Mouse (Mus musculus) hindbrain, embryonic 12.5 days (tissue): Measurements from ENCODE around the gene Thbs3. TPM values are rescaled to one million over a fixed set of nuclear protein-coding genes. Genes with fewer than 3 reads are reported as not detected.
"Not testable (repeated sequence)": the region's sequence is repeated elsewhere in the genome, so short reads cannot be mapped to it uniquely, and the experiment has no call there.

Experiments
- ATAC-seq: fragments of 200-750 bp; cut with Nextera tagmentation; 2 replicates; pipeline ENCODE4 v1.8.0; 2017; ENCODE audit warnings: moderate TSS enrichment; ENCODE audit not compliant: low FRiP score
- H3K27ac ChIP-seq: fragments of 300-500 bp; sonication (generic); 2 replicates; pipeline ENCODE4 v1.5.1; 2016; ENCODE audit warnings: mild to moderate bottlenecking
- H3K27me3 ChIP-seq: fragments of 300-500 bp; sonication (generic); 2 replicates; pipeline ENCODE4 v1.6.1; 2016; ENCODE audit warnings: mild to moderate bottlenecking
- H3K36me3 ChIP-seq: fragments of 300-500 bp; sonication (generic); 2 replicates; pipeline ENCODE4 v1.6.1; 2016; ENCODE audit warnings: mild to moderate bottlenecking
- H3K4me1 ChIP-seq: fragments of 300-500 bp; sonication (generic); 2 replicates; pipeline ENCODE4 v1.6.1; 2016
- H3K4me2 ChIP-seq: fragments of 300-500 bp; sonication (generic); replicated peaks from 2 replicates; pipeline ENCODE4 v1.6.1; 2016; ENCODE audit warnings: mild to moderate bottlenecking
- H3K4me3 ChIP-seq: fragments of 300-500 bp; sonication (generic); 2 replicates; pipeline ENCODE4 v1.5.1; 2016; ENCODE audit warnings: mild to moderate bottlenecking
- H3K9ac ChIP-seq: fragments of 300-500 bp; sonication (generic); 2 replicates; pipeline ENCODE4 v1.6.1; 2016; ENCODE audit warnings: mild to moderate bottlenecking, moderate library complexity
- H3K9me3 ChIP-seq: fragments of 300-500 bp; sonication (generic); replicated peaks from 2 replicates; pipeline ENCODE4 v1.6.1; 2016; ENCODE audit warnings: mild to moderate bottlenecking
- WGBS: fragments of 180-500 bp; shearing (Covaris S2); methylation state at CpG from one replicate; pipeline ENCODE4 v1.1.7; 2016; 5-methylcytosine and 5-hydroxymethylcytosine counted together
- polyA plus RNA-seq: library from polyadenylated mRNA; unstranded; fragments of >200 nt; fragmentation: Nextera tagmentation; extraction: Ambion mirVana; gene quantifications from 2 replicates; pipeline ENCODE4 v1.2.1, GENCODE M21; 2016

The Thbs3 gene
- polyA plus RNA-seq, 1 experiment from 2014 or later: 71.3 TPM

DNA sequence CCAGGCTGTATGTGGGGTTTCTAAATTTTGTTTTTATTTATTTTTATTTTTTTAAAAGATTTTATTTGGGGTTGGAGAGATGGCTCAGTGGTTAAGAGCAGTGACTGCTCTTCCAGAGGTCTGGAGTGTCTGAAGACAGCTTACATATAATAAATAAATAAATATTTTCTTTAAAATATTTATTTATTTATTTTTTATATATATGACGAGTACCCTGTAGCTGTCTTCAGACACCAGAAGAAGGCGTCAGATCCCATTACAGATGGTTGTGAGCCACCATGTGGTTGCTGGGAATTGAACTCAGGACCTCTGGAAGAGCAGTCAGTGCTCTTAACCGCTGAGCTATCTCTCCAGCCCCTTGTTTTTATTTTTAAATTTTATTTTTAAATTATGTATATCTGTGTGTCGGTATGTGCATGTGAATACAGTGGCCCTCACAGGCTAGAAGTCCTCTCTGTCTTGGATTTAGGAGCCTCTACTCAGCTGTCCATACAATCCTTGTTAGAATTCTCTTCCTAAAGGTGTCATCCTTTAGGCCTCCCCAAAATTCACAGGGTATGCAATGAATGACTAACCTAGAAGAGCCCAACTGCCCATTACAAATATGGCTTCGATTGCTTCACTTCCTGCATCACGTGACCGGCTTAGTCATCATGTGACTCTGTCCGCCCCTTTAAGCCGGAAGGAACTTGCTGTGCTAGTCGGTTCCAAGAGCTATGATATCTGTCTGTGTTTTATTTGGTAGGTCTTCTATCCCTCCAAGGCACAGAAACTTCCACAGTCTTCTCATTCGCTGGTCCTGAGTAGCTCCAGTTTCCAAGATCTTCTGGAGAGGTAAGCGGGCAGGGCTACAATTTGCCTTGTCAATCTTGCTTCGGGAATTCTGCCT is 12.5 kb upstream of the Thbs3 start, which contains the start of gene Gba:
Gene Gba (plus strand): TSS at position 676 of the 889 bp plus-strand sequence.
- H3K27me3 ChIP-seq: no peaks in the 10 kb centered on the region
- no peaks in the 10 kb centered on the region for H3K9me3 ChIP-seq
- H3K4me1 ChIP-seq: peaks cover 5% of the 10 kb centered on the region
- peak within 1 kb of the TSS; percentile 55 for H3K9ac ChIP-seq
- peak within 1 kb of the TSS; percentile 56 for H3K4me3 ChIP-seq
- no peak within 1 kb of the TSS for H3K27ac ChIP-seq
- H3K36me3 ChIP-seq: peaks cover 34% of the 10 kb centered on the region
- 27% methylated on average over 13 of the region's 13 CpGs for WGBS
- ATAC-seq: peak; percentile 85
- peak within 1 kb of the TSS; percentile 75 for H3K4me2 ChIP-seq

DNA sequence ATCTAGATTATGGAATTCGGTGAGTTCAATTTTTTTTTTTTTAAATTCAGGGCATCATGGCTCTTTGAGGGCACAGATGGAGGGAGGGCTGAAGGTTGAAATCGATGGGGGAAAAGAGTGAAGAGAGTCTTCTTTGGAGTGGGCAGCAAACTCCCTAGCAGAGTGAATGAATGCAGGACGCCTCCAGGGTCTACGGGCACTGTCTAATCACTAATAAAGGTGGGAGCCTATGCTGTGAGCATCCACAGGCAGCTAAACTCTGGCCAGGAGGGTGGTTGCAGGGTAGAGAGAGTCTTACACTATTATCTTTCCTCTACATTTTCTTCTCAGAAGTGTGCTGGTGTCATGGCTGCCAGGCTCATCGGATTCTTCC is 11.9 kb upstream of the Thbs3 start:
- H3K4me1 ChIP-seq: peaks cover 5% of the 10 kb centered on the region
- WGBS: 40% methylated on average over 5 of the region's 5 CpGs
- ATAC-seq: peak; percentile 49; the same call in 1 of the 2 replicates
- H3K27ac ChIP-seq: no peak overlapping the region
- H3K36me3 ChIP-seq: peaks cover 40% of the 10 kb centered on the region
- no peaks in the 10 kb centered on the region for H3K27me3 ChIP-seq
- H3K9ac ChIP-seq: peak overlapping the region; percentile 55
- H3K4me2 ChIP-seq: peak overlapping the region; percentile 75
- peak overlapping the region; percentile 56 for H3K4me3 ChIP-seq
- H3K9me3 ChIP-seq: no peaks in the 10 kb centered on the region

DNA sequence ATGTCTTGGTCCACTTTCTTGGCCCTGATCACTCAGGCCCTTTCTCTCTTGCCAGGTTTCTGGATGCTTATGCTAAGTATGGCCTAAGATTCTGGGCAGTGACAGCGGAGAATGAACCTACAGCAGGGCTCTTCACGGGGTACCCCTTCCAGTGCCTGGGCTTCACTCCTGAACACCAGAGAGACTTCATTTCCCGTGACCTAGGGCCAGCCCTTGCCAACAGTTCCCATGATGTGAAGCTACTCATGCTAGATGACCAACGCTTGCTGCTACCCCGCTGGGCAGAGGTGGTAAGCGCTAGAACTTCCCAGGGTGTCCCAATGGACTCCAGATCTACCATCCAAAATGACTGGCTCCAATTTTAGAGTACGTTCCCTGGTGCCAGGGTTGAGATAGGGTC is 8.9 kb upstream of the Thbs3 start:
- Histone ChIP-seq H3K4me3 (no peak overlapping the region), H3K36me3 (peaks cover 70% of the 10 kb centered on the region), H3K9ac (no peak overlapping the region), H3K27me3 (no peaks in the 10 kb centered on the region), H3K4me1 (peaks cover 5% of the 10 kb centered on the region), H3K4me2 (no peak overlapping the region), H3K27ac (no peak overlapping the region), H3K9me3 (no peaks in the 10 kb centered on the region)
- ATAC-seq: no peak
- 94% methylated on average over 7 of the region's 7 CpGs for WGBS

DNA sequence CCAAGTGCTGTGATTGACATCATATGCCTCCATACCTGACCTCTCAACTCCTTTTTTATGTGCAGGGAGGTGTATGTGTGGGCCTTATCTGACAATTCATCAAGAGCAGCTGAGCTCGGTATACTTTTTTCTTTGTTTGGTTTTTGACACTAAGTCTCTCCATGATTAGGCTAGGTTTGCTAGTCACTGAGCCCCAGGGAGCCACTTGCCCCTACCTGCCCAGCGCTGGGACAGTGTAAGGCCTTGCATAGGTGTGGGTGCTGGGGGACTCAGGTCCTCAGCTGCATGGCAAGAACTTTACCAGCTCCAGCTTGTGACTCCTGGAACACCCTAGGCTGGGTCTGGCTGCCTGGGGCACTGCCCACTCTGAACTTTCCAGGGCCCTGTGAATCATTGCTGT is 8.3 kb upstream of the Thbs3 start:
- peaks cover 70% of the 10 kb centered on the region for H3K36me3 ChIP-seq
- H3K9me3 ChIP-seq: no peaks in the 10 kb centered on the region
- 89% methylated on average over 2 of the region's 2 CpGs for WGBS
- peaks cover 5% of the 10 kb centered on the region for H3K4me1 ChIP-seq
- no peaks in the 10 kb centered on the region for H3K27me3 ChIP-seq
- no peak for ATAC-seq
- no peak overlapping the region for H3K27ac ChIP-seq
- no peak overlapping the region for H3K4me2 ChIP-seq
- H3K4me3 ChIP-seq: no peak overlapping the region
- H3K9ac ChIP-seq: no peak overlapping the region

DNA sequence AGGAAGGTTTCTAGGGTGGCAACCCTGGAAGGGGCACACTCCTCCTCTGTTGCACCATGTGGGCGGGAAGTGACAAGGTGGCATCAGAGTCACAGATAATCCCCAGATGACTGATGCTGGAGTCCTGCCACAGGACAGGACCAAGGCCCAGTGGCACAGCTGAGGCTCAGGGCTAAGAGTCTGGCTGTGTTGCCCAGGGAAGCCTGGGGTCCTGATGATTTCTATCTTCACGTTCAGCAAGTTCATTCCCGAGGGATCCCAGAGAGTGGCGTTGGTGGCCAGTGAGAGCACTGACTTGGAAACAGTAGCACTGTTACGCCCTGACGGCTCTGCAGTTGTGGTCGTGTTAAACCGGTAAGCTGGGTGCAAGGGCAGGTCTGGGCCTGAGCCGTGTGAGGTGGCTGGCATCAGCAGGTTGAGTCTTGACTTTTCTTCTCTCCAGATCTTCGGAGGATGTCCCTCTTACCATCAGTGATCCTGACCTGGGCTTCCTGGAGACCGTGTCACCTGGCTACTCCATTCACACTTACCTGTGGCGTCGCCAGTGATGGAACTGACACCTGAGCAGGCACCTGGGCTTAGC is 6.8 kb upstream of the Thbs3 start:
- Histone ChIP-seq H3K27me3 (no peaks in the 10 kb centered on the region), H3K4me3 (no peak overlapping the region), H3K4me1 (peaks cover 13% of the 10 kb centered on the region), H3K27ac (no peak overlapping the region), H3K36me3 (peaks cover 70% of the 10 kb centered on the region), H3K4me2 (no peak overlapping the region), H3K9ac (no peak overlapping the region), H3K9me3 (no peaks in the 10 kb centered on the region)
- WGBS: 91% methylated on average over 13 of the region's 13 CpGs
- ATAC-seq: no peak

DNA sequence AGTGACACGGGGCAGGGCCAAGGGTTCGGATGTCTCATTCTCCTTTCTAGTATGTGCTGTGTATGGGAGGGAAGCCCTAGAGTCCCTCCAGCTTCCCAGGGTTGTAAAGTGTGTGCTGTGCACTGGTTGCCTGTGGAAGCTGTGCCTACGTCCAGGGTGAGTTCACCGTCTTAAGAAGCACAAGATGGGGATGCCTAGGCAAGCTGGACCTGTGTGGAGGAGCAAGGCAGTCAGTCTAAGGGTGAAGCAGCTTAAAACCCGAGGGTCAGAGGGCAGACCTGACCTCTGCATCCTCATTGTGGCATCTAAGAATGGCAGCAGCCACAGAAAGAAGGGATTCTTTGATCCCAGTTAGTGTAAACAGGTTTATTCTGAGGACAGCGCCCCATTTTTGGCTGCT is 6.2 kb upstream of the Thbs3 start:
- Histone ChIP-seq H3K9ac (no peak overlapping the region), H3K27me3 (no peaks in the 10 kb centered on the region), H3K27ac (no peak overlapping the region), H3K4me3 (no peak overlapping the region), H3K9me3 (no peaks in the 10 kb centered on the region), H3K36me3 (peaks cover 70% of the 10 kb centered on the region), H3K4me1 (peaks cover 10% of the 10 kb centered on the region), H3K4me2 (no peak overlapping the region)
- 90% methylated on average over 6 of the region's 6 CpGs for WGBS
- ATAC-seq: no peak

DNA sequence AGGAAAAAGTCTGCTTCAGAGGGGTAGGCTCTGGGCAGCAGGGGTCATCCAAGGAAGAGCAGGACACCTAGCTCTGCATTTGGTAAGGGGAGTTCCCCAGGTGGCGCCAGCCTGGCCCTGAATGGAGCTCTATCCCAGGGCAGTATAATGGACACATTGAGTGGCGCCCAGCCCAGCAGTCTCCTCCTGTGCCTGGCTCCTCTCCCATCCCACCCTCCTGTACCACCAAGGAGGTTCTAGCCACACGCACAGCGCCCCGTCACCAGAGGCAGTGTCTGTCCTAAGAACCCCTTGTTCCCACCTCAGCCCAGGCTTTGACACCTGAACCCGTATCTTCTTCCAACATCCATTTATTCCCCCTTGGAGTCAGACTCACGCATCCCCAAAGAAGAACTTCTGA is 5.2 kb upstream of the Thbs3 start:
- H3K4me1 ChIP-seq: peaks cover 12% of the 10 kb centered on the region
- H3K9me3 ChIP-seq: no peaks in the 10 kb centered on the region
- no peak for ATAC-seq
- H3K9ac ChIP-seq: no peak overlapping the region
- no peak overlapping the region for H3K27ac ChIP-seq
- peaks cover 63% of the 10 kb centered on the region for H3K36me3 ChIP-seq
- H3K27me3 ChIP-seq: no peaks in the 10 kb centered on the region
- H3K4me3 ChIP-seq: no peak overlapping the region
- 93% methylated on average over 7 of the region's 7 CpGs for WGBS
- H3K4me2 ChIP-seq: no peak overlapping the region

DNA sequence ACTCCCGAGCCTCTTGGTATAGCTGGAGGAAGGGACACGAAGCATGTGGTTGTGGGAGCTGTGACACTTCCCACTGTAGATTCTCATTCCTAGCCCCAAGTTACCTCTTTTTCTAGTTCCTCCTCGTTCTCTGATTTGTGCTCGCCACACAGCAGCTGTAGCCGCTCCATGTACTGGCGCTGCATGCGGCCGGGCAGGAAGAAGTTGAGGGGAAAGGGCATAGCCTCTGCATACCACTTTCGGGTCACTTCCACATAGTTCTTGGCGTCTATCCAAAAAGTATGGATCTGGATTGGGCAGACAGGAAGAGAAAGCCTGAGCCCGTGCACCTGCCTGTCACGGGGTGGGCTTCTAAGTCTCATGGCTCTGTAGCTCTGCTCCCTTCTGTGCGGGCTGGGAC is 4.8 kb upstream of the Thbs3 start:
- Histone ChIP-seq H3K4me3 (no peak overlapping the region), H3K36me3 (peaks cover 59% of the 10 kb centered on the region), H3K27me3 (no peaks in the 10 kb centered on the region), H3K27ac (no peak overlapping the region), H3K9me3 (no peaks in the 10 kb centered on the region), H3K4me2 (no peak overlapping the region), H3K4me1 (peaks cover 16% of the 10 kb centered on the region), H3K9ac (no peak overlapping the region)
- ATAC-seq: no peak
- 88% methylated on average over 13 of the region's 13 CpGs for WGBS

DNA sequence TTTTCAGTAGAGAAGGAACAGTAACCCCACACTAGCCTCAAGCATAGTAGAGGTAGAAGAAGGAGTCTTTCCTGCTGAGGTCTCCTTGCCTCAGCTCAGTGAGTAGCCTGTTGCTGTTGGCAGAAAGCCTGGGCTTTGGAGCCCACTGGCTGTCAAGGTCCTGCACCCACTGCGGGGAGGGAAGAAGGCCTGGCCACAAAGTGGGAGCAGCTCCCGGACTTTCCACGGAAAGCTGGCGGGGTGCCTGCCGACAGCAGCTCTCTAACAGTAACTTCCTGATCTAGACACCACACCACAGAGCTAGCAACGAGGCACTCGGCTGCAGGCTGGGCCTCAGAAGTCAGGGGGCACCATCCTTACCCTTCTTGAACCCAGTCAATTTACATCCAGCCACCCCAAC is 4.2 kb upstream of the Thbs3 start:
- no peaks in the 10 kb centered on the region for H3K27me3 ChIP-seq

DNA sequence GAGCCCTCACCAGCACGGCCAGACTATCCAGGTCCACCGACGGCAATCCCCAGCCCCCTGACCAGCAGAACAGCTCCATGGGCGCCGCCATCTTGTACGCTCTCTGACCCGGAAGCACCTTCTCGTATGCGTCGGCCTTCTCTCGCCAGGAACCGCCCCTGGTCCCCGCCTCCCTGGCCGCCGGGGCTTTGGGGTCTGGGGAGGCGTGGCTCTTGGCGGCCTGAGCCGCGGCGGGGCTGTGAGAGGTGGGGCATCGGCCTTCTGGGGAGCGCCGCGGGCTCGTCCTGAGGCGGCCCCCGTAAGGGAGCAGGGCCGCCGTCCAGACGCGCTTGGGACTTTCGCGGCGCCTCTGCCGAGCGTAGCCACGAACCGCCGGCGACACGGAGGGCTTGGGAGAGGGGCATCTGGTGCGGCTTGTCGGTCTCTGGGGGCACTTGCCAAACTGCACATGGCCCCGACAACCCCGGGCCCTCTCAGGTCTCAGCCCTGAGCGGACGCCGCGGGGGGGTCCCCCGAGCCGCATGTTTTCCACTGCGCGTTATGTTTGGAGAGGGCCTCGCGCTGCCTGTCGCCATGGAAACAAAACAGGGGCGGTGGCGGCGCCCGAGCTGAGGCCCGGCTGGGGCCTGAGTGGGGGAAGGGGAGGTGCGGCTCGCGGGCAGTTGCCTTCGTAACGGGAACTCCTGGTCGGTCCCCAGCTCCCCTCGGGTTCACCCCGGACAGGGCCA is 1.0 kb upstream of the Thbs3 start:
- Histone ChIP-seq H3K27ac (peak overlapping the region; percentile 98), H3K9me3 (no peaks in the 10 kb centered on the region), H3K4me1 (peaks cover 32% of the 10 kb centered on the region), H3K4me3 (peak overlapping the region; percentile 59), H3K36me3 (peaks cover 21% of the 10 kb centered on the region), H3K27me3 (no peaks in the 10 kb centered on the region), H3K4me2 (peak overlapping the region; percentile 80), H3K9ac (peak overlapping the region; percentile 78)
- peak; percentile 88 for ATAC-seq
- WGBS: under 1% methylated on average over 69 of the region's 69 CpGs

More for the DNA sequence above, 4.2 kb upstream of the Thbs3 start:
- H3K27ac ChIP-seq: no peak overlapping the region
- peaks cover 53% of the 10 kb centered on the region for H3K36me3 ChIP-seq
- no peak overlapping the region for H3K4me2 ChIP-seq
- no peak for ATAC-seq
- no peak overlapping the region for H3K9ac ChIP-seq
- H3K4me3 ChIP-seq: no peak overlapping the region
- H3K4me1 ChIP-seq: peaks cover 22% of the 10 kb centered on the region
- no peaks in the 10 kb centered on the region for H3K9me3 ChIP-seq
- 80% methylated on average over 7 of the region's 7 CpGs for WGBS

DNA sequence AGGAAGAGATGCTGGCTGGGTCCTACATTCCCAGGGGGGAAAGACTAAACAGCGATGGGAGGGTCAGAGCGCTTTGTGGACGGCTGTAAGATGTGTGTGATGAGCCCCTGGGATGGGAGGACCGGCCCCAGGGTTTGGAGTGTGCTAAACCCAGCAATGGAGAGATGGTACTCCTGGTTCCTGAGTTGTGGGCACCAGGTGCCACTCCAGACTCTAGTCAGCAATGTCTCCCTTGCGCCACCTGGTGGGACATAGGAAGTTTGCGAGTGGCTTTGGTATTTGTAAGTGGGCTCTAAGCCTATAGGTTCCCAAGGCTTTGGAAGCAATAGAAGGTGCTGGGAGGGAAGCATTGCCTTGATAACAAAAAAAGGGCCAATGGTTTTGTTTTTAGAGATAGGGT is 873 bp downstream of the Thbs3 start:
- Histone ChIP-seq H3K27ac (peak overlapping the region; percentile 98), H3K9me3 (no peaks in the 10 kb centered on the region), H3K4me1 (peaks cover 40% of the 10 kb centered on the region), H3K9ac (peak overlapping the region; percentile 56), H3K4me2 (peak overlapping the region; percentile 80), H3K27me3 (no peaks in the 10 kb centered on the region), H3K36me3 (peaks cover 8% of the 10 kb centered on the region; the same call in 1 of the 2 replicates), H3K4me3 (peak overlapping the region; percentile 59)
- under 1% methylated on average over 6 of the region's 6 CpGs for WGBS
- peak; percentile 13 for ATAC-seq

DNA sequence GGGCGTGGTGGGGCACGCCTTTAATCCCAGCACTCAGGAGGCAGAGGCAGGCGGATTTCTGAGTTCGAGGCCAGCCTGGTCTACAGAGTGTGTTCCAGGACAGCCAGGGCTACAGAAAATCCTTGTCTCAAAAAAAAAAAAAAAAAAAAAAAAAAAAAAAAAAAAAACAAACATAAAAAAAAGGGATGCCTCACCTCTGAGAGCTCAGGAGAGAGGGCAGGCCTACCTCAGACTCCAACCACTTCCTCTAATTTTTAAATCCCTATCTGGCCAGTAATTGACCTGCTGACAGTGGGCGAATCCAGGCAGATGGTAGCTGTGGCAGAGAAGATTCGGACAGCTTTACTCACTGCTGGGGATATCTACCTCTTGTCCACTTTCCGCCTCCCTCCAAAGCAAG is 1.4 kb downstream of the Thbs3 start:
- not testable (repeated sequence) for H3K27me3 ChIP-seq, H3K4me3 ChIP-seq, H3K9me3 ChIP-seq, ATAC-seq
- Histone ChIP-seq H3K4me2 (peak overlapping the region; percentile 80), H3K9ac (0 out of 2 replicates have a peak overlapping the region, but pooled peaks have one; percentile 18), H3K4me1 (peaks cover 43% of the 10 kb centered on the region), H3K27ac (peak overlapping the region; percentile 98), H3K36me3 (peaks cover 12% of the 10 kb centered on the region)
- WGBS: 78% methylated on average over 7 of the region's 7 CpGs
